Mouse (Mus musculus): ENCODE results near the gene Tex10.

- TF ChIP-seq CTCF (IDR thresholded peaks at IDR 0.05; ENCODE audit: low read depth, low read length) (no peak), POLR2A (IDR thresholded peaks at IDR 0.05; ENCODE audit: extremely low read depth, insufficient read depth, low read length) (peak; percentile 67; the same call in 1 of the 2 replicates)
These were observed at the start of gene Tex10 for GRCm38 (mm10) chr4:48472792-48473650.

Measured in liver, adult 2 months (tissue).